Mouse (Mus musculus) kidney, embryonic 14.5 days (tissue): ENCODE results near the gene Taf1c. TPM values are rescaled to one million over a fixed set of nuclear protein-coding genes. Genes with fewer than 3 reads are reported as not detected.

Experiments
- ATAC-seq: fragments of 200-750 bp; cut with Nextera tagmentation; 2 replicates; pipeline ENCODE4 v1.8.0; 2017; ENCODE audit warnings: moderate number of reproducible peaks, mild to moderate bottlenecking, moderate TSS enrichment, moderate library complexity; ENCODE audit not compliant: low FRiP score, low TSS enrichment
- H3K27ac ChIP-seq: fragments of 300-500 bp; sonication (generic); 2 replicates; pipeline ENCODE4 v1.5.1; 2014; ENCODE audit warnings: low read depth, mild to moderate bottlenecking, low read length, moderate library complexity, mixed read lengths
- H3K27me3 ChIP-seq: fragments of 300-500 bp; sonication (generic); 2 replicates; pipeline ENCODE4 v1.6.1; 2014; ENCODE audit warnings: mild to moderate bottlenecking, low read length; ENCODE audit not compliant: control insufficient read depth, insufficient read depth
- H3K36me3 ChIP-seq: fragments of 300-500 bp; sonication (generic); 2 replicates; pipeline ENCODE4 v1.6.1; 2014; ENCODE audit warnings: low read length, mixed read lengths; ENCODE audit not compliant: control insufficient read depth, insufficient read depth
- H3K4me1 ChIP-seq: fragments of 300-500 bp; sonication (generic); 2 replicates; pipeline ENCODE4 v1.6.1; 2014; ENCODE audit warnings: low read length, mixed read lengths; ENCODE audit not compliant: control insufficient read depth, insufficient read depth
- H3K4me2 ChIP-seq: fragments of 300-500 bp; sonication (generic); replicated peaks from 2 replicates; pipeline ENCODE4 v1.6.1; 2014; ENCODE audit warnings: low read depth, mild to moderate bottlenecking, low read length
- H3K4me3 ChIP-seq: fragments of 300-500 bp; sonication (generic); 2 replicates; pipeline ENCODE4 v1.5.1; 2014; ENCODE audit warnings: mild to moderate bottlenecking, low read length
- H3K9ac ChIP-seq: fragments of 300-500 bp; sonication (generic); 2 replicates; pipeline ENCODE4 v1.6.1; 2014; ENCODE audit warnings: low read depth, mild to moderate bottlenecking, low read length, moderate library complexity
- H3K9me3 ChIP-seq: fragments of 300-500 bp; sonication (generic); 2 replicates; pipeline ENCODE4 v1.6.1; 2016; ENCODE audit warnings: low read length; ENCODE audit not compliant: control insufficient read depth
- WGBS: fragments of 180-500 bp; shearing (Covaris S2); extraction: QIAGEN DNeasy Blood & Tissue Kit; methylation state at CpG from one replicate; pipeline ENCODE4 v1.1.7; 2014; 5-methylcytosine and 5-hydroxymethylcytosine counted together
- polyA plus RNA-seq: library from polyadenylated mRNA; unstranded; fragments of >200 nt; fragmentation: Nextera tagmentation; extraction: Ambion mirVana; gene quantifications from 2 replicates; pipeline ENCODE4 v1.2.1, GENCODE M21; 2014

The Taf1c gene
- 9.7 and 13.0 TPM in 2 replicates for polyA plus RNA-seq

DNA sequence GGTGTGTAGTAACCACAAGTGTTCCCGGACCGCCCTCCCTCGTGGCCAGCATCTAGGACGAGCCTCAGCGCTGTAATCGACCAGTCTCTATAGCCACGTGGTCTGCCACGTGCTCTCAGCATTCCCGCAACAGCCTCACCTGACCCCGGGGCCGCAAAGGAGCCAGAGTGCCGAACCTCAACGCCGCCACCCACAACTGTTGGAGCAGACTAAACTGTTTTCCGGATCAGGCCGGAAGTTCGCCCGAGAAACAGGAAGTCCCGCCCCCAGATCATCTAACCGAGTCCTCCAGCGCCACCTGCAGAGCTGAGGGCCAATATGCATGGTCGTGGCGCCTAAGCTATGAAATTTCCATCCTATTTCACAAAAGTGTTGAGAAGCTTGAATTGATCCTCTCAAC lies at the start of gene Taf1c:
Gene Taf1c (minus strand): TSS at position 227 of the 400 bp plus-strand sequence.
- peak within 1 kb of the TSS; percentile 73 for H3K4me3 ChIP-seq
- no peaks in the 10 kb centered on the region for H3K9me3 ChIP-seq
- 1% methylated on average over 23 of the region's 23 CpGs for WGBS
- peak; percentile 80 for ATAC-seq
- H3K4me2 ChIP-seq, result peak within 1 kb of the TSS; percentile 82
- peaks cover 8% of the 10 kb centered on the region; the same call in 1 of the 2 replicates for H3K4me1 ChIP-seq
- peak within 1 kb of the TSS; percentile 75 for H3K9ac ChIP-seq
- peaks cover 26% of the 10 kb centered on the region for H3K36me3 ChIP-seq
- no peak within 1 kb of the TSS for H3K27ac ChIP-seq
- H3K27me3 ChIP-seq, result no peaks in the 10 kb centered on the region

DNA sequence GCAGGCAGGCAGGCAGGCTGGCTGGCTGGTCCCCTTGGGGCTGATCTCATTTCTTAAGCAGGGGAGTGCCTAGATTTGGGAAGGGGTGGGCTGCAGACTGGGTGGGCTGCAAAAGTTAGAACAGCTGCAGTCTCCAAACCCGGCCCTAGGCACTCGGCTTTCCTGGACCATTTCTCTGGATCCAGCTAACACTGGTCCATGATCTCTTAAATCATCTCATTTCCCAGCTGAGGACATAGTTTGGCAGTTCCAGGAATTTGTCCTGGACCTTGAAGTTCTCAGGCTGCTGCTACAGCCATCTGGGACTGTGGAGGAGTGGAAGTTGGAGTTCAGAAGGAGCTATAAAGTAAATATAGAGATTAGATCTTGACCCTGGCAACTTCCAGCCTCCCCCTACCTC lies 46.3 kb upstream of the Taf1c start:
- no peak overlapping the region for H3K4me2 ChIP-seq
- H3K4me1 ChIP-seq, result peaks cover 5% of the 10 kb centered on the region; the same call in 1 of the 2 replicates
- peak; percentile 87 for ATAC-seq
- no peaks in the 10 kb centered on the region; the same call in 1 of the 2 replicates for H3K9me3 ChIP-seq
- no peaks in the 10 kb centered on the region for H3K36me3 ChIP-seq
- no peak overlapping the region for H3K27ac ChIP-seq
- no peak overlapping the region for H3K4me3 ChIP-seq
- no peak overlapping the region for H3K9ac ChIP-seq
- H3K27me3 ChIP-seq, result no peaks in the 10 kb centered on the region
- WGBS, result 7% methylated on average over 2 of the region's 2 CpGs

DNA sequence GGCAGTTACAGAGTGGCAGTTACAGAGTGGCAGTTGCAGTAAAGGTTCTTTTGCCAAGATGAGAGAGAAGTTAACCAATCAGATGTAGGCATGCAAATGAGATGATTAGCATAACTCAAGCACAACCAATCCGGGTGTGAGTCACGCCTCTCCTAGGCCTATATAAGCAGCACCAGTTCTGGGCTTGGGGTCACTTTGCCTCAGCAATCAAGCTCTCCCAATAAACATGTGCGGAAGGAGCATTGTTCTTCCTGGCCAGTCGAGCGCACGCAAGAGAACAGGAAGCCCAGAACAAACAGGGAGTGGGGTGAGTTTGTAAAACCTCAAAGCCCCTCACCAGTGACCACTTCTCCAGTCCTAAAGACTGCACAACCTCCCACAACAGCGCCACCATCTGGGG lies 41.8 kb upstream of the Taf1c start:
- Histone ChIP-seq H3K4me3 (no peak overlapping the region), H3K4me2 (no peak overlapping the region), H3K27ac (no peak overlapping the region), H3K9ac (no peak overlapping the region), H3K4me1 (no peaks in the 10 kb centered on the region), H3K9me3 (no peaks in the 10 kb centered on the region; the same call in 1 of the 2 replicates), H3K36me3 (no peaks in the 10 kb centered on the region), H3K27me3 (no peaks in the 10 kb centered on the region)
- no peak for ATAC-seq
- WGBS, result 90% methylated on average over 7 of the region's 7 CpGs

DNA sequence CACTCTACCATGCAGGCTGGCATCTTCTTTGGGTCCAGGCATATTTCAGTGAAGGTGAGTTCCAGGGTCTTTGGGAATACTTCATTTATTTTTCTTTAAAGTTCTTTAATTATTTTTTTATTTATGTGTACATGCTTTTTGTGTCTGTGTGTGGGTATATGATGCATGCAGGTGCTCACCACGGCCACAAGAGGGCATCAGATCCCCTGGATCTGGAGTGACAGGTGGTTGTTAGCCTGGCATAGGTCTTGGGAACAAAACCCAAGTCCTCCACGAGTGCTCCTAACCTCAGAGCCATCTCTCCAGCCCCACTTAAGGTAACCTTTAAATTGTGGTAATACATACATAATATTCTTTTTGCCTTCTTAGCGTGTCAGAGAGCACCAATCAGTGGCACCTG lies 41.2 kb upstream of the Taf1c start:
- Histone ChIP-seq H3K9me3 (no peaks in the 10 kb centered on the region; the same call in 1 of the 2 replicates), H3K9ac (no peak overlapping the region), H3K4me1 (no peaks in the 10 kb centered on the region), H3K27me3 (no peaks in the 10 kb centered on the region), H3K27ac (no peak overlapping the region), H3K4me2 (no peak overlapping the region), H3K36me3 (no peaks in the 10 kb centered on the region), H3K4me3 (no peak overlapping the region)
- WGBS, result 76% methylated on average over 3 of the region's 3 CpGs
- ATAC-seq, result no peak

DNA sequence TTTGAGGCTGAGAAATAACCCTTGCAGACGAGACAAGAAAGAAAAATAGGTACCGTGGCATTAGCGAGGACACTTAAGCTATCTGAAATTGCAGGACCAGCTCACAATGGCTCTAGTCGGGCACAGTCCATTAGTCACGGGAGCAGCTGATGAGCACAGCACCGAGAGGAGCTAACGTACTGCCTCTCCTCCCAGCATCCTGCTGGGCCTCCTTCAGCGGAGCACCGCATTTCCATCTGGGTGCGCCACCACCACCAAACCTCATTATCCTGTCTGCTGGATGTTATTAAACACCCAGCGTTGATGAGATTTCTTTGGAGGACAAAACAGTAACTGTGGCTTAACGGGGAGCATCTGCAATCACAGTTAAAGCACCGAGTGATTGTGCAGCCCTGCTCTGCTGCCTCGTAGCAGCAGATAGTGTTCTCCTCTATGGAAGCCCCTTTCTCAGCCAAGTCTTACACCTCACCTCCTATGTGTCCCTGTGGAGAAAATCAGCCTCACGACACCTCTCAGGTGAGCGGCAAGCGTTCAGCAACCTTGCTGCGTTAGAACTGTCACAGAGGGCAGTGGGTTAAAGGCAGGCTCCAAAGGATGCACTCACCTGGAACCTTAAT lies 40.1 kb upstream of the Taf1c start:
- no peak overlapping the region for H3K4me2 ChIP-seq
- H3K4me1 ChIP-seq, result no peaks in the 10 kb centered on the region
- no peak overlapping the region for H3K4me3 ChIP-seq
- WGBS, result 56% methylated on average over 18 of the region's 18 CpGs
- H3K9me3 ChIP-seq, result no peaks in the 10 kb centered on the region; the same call in 1 of the 2 replicates
- ATAC-seq, result no peak
- no peak overlapping the region for H3K27ac ChIP-seq
- no peaks in the 10 kb centered on the region for H3K36me3 ChIP-seq
- H3K27me3 ChIP-seq, result no peaks in the 10 kb centered on the region
- H3K9ac ChIP-seq, result no peak overlapping the region

DNA sequence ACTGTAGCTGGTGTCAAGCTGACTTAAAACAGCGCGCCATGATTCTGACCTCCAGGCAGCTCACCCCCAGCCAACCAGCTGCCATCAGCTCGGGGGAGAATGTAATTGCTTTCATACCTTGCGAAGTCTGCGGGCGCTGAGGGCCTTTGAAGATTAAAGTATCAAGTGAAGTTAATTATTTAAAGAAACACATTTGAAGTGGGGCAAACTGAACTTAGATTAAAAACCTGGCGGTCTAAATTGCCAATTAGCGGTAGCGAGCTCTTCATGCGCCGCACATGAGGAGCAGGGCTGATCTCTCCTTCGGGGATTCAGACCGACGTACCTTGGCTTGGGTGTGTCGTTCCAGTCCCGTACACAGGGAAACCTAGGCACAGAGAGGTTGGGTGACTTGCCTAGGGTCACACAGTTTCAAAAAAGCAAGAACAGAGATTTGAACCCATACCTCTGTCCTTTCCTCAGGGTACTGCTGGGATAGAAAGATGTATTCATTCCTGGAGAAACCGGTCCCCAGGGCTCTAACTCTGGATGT lies 39.5 kb upstream of the Taf1c start:
- no peaks in the 10 kb centered on the region for H3K36me3 ChIP-seq
- ATAC-seq, result no peak
- WGBS, result 74% methylated on average over 17 of the region's 17 CpGs

DNA sequence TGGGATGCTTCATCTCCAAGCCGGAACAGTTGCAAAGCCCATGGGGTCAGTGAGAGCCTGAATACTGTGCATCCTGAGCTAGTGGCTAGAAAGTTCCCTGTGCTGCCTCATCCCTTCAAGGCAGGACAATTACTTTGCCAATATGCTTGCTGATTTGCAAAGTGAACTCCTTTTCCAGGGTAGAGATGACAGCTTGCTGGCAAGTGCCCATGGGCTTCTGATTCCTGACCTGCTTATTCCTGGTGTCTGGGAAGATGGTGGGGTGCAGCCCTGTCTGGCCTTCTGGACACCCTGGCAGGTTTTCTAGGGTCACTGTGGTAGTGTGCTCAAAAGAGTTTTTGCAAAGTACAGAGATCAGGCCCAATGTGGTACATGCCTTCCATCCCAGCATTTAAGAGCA lies 37.9 kb upstream of the Taf1c start:
- 88% methylated on average over 1 of the region's 1 CpGs for WGBS

More for the DNA sequence above, 39.5 kb upstream of the Taf1c start:
- H3K4me2 ChIP-seq, result no peak overlapping the region
- H3K27ac ChIP-seq, result no peak overlapping the region
- no peak overlapping the region for H3K9ac ChIP-seq
- H3K9me3 ChIP-seq, result no peaks in the 10 kb centered on the region; the same call in 1 of the 2 replicates
- no peaks in the 10 kb centered on the region for H3K27me3 ChIP-seq
- H3K4me1 ChIP-seq, result no peaks in the 10 kb centered on the region
- H3K4me3 ChIP-seq, result no peak overlapping the region

DNA sequence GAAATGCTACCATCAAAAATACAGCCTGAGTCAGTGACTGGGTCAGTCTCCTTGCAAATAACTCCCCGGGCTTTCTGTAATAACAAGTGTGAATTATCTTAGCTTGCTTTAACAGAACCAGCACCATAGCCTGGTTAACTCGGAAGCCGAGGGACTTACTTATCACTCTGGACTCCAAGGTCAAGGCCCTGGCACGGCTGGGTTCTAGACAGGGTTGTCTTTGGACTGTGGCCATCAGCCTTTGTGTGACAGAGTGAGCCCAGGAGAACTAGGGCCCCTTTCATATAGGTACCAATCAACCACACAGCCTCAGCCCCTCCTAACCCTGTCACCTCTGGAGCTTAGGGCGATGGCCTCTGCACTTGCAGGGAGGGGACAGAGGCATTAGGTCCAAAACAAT lies 36.0 kb upstream of the Taf1c start:
- H3K27ac ChIP-seq, result no peak overlapping the region
- no peak overlapping the region for H3K4me2 ChIP-seq
- H3K4me1 ChIP-seq, result no peaks in the 10 kb centered on the region
- no peaks in the 10 kb centered on the region for H3K27me3 ChIP-seq
- WGBS, result 69% methylated on average over 5 of the region's 5 CpGs
- no peak overlapping the region for H3K4me3 ChIP-seq
- no peak for ATAC-seq
- H3K36me3 ChIP-seq, result no peaks in the 10 kb centered on the region
- no peaks in the 10 kb centered on the region for H3K9me3 ChIP-seq
- H3K9ac ChIP-seq, result no peak overlapping the region

More for the DNA sequence above, 37.9 kb upstream of the Taf1c start:
- no peak overlapping the region for H3K27ac ChIP-seq
- ATAC-seq, result no peak
- no peaks in the 10 kb centered on the region for H3K4me1 ChIP-seq
- no peaks in the 10 kb centered on the region; the same call in 1 of the 2 replicates for H3K9me3 ChIP-seq
- no peak overlapping the region for H3K9ac ChIP-seq
- H3K27me3 ChIP-seq, result no peaks in the 10 kb centered on the region
- H3K36me3 ChIP-seq, result no peaks in the 10 kb centered on the region
- H3K4me3 ChIP-seq, result no peak overlapping the region
- no peak overlapping the region for H3K4me2 ChIP-seq

DNA sequence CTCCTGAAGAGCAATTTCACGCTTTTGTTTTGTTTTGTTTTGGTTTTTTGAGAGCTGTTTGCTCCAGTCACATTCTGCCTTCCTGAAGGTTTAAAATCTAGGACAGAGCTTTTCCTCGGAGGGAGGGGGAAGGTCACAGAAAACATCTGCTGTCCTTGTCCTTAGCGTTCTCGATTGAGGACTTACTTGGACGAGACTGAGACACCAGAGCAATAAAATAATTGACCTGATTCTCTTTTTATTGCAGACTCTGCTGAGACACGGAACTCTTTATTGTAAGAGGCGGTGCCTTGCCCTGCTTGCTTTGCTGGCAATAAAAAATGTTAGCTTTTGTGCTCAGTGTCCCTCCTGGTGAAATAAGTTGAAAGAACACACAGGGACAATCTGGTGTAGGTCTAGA lies 34.8 kb upstream of the Taf1c start:
- 28% methylated on average over 7 of the region's 7 CpGs for WGBS
- H3K9me3 ChIP-seq, result no peaks in the 10 kb centered on the region

More for the DNA sequence above, 34.8 kb upstream of the Taf1c start:
- no peak for ATAC-seq
- no peak overlapping the region for H3K4me2 ChIP-seq
- H3K4me3 ChIP-seq, result no peak overlapping the region
- H3K9ac ChIP-seq, result no peak overlapping the region
- H3K36me3 ChIP-seq, result no peaks in the 10 kb centered on the region
- H3K27me3 ChIP-seq, result peaks cover 5% of the 10 kb centered on the region; the same call in 1 of the 2 replicates
- peaks cover 1% of the 10 kb centered on the region; the same call in 1 of the 2 replicates for H3K4me1 ChIP-seq
- H3K27ac ChIP-seq, result no peak overlapping the region
